Mouse (Mus musculus) gastrocnemius, postnatal 36 days (tissue): ENCODE measurements around the gene Mical3. TPM values are rescaled to one million over a fixed set of nuclear protein-coding genes. Genes with fewer than 3 reads are reported as not detected.

Source experiments
- DNase-seq, 2 experiments: peaks; one replicate each; pipeline ENCODE4 v3.0.0; 2022
- intact Hi-C: fragments of 180-260 bp; cut with DNase I; formaldehyde crosslinking; loops from one replicate; pipeline ENCODE4 v1.15.1; 2025
- total RNA-seq, 2 experiments: library from RNA; stranded (reverse); gene quantifications; 2 replicates each; pipeline ENCODE4 v1.2.3; 2021

The Mical3 gene
- total RNA-seq, 2 experiments from 2014 or later = 49.6 to 54.7 TPM

GRCm38 (mm10) chr6:121027314-121027713 is 103.5 kb downstream of the Mical3 start:
- peak; percentile 41 to 59 for DNase-seq
- intact Hi-C loops = no loop called here

GRCm38 (mm10) chr6:121026866-121027265 is 103.9 kb downstream of the Mical3 start:
- intact Hi-C loops = no loop called here
- DNase-seq = no peak

GRCm38 (mm10) chr6:121026019-121026584 is 104.7 kb downstream of the Mical3 start:
- DNase-seq = no peak
- intact Hi-C loops = no loop called here

GRCm38 (mm10) chr6:121018147-121018546 is 112.7 kb downstream of the Mical3 start:
- no peak for DNase-seq
- intact Hi-C loops = no loop called here

- DNase-seq = peak; percentile 53 to 65
- intact Hi-C loops = no loop called here
These were observed 113.3 kb downstream of the Mical3 start for GRCm38 (mm10) chr6:121017436-121018031.

GRCm38 (mm10) chr6:121016097-121016496 is 114.7 kb downstream of the Mical3 start:
- intact Hi-C loops = no loop called here
- DNase-seq = no peak

GRCm38 (mm10) chr6:121014339-121014738 is 116.5 kb downstream of the Mical3 start:
- DNase-seq = no peak
- intact Hi-C loops = no loop called here

GRCm38 (mm10) chr6:121013750-121014149 is 117.0 kb downstream of the Mical3 start:
- intact Hi-C loops = no loop called here
- peak in 1 of 2 experiments; percentile 50 for DNase-seq

- no peak for DNase-seq
- intact Hi-C loops = no loop called here
These were observed 119.1 kb downstream of the Mical3 start for GRCm38 (mm10) chr6:121011709-121012108.

- intact Hi-C loops = no loop called here
- no peak for DNase-seq
These were observed 121.1 kb downstream of the Mical3 start for GRCm38 (mm10) chr6:121009651-121010050.

GRCm38 (mm10) chr6:121004959-121005358 is 125.8 kb downstream of the Mical3 start:
- intact Hi-C loops = no loop called here
- DNase-seq = no peak

- DNase-seq = no peak
- intact Hi-C loops = no loop called here
These were observed 127.8 kb downstream of the Mical3 start for GRCm38 (mm10) chr6:121002952-121003351.

GRCm38 (mm10) chr6:120999860-121000526 is 130.8 kb downstream of the Mical3 start:
- DNase-seq = no peak
- intact Hi-C loops = no loop called here

GRCm38 (mm10) chr6:120999087-120999486 is 131.7 kb downstream of the Mical3 start:
- intact Hi-C loops = no loop called here
- DNase-seq = no peak

GRCm38 (mm10) chr6:120996607-120997006 is 134.2 kb downstream of the Mical3 start:
- DNase-seq = no peak
- intact Hi-C loops = loop anchor here (1.0 kb wide), 1 partner anchor 7 kb away; no protein-coding TSS in a partner anchor

- DNase-seq = no peak
- intact Hi-C loops = no loop called here
These were observed 135.3 kb downstream of the Mical3 start for GRCm38 (mm10) chr6:120995541-120995940.

- intact Hi-C loops = no loop called here
- no peak for DNase-seq
These were observed 138.9 kb downstream of the Mical3 start for GRCm38 (mm10) chr6:120991857-120992256.

- intact Hi-C loops = no loop called here
- DNase-seq = peak; percentile 47 to 50
These were observed 143.2 kb downstream of the Mical3 start for GRCm38 (mm10) chr6:120987571-120988084.

GRCm38 (mm10) chr6:120987164-120987563 is 143.6 kb downstream of the Mical3 start:
- no peak for DNase-seq
- intact Hi-C loops = no loop called here

- no peak for DNase-seq
- intact Hi-C loops = no loop called here
These were observed 144.6 kb downstream of the Mical3 start for GRCm38 (mm10) chr6:120986172-120986571.

GRCm38 (mm10) chr6:120982314-120982713 is 148.5 kb downstream of the Mical3 start:
- intact Hi-C loops = no loop called here
- DNase-seq = no peak

GRCm38 (mm10) chr6:120981537-120981936 is 149.3 kb downstream of the Mical3 start:
- no peak for DNase-seq
- intact Hi-C loops = no loop called here
